Mouse (Mus musculus) midbrain, embryonic 10.5 days (tissue): ENCODE measurements around the gene Plin1. TPM values are rescaled to one million over a fixed set of nuclear protein-coding genes. Genes with fewer than 3 reads are reported as not detected.
A peak's percentile ranks its signal among the peaks of the same experiment; 100 is the strongest.

Experiments used
- DNase-seq: peaks from one replicate; pipeline ENCODE4 v3.0.0-alpha.2; 2017; ENCODE audit warnings: low spot score
- H3K27ac ChIP-seq: fragments of 300-500 bp; sonication (generic); replicated peaks from 2 replicates; pipeline ENCODE4 v1.5.1; 2016; ENCODE audit warnings: mild to moderate bottlenecking
- H3K27me3 ChIP-seq: fragments of 300-500 bp; sonication (generic); 2 replicates; pipeline ENCODE4 v1.6.1; 2016; ENCODE audit warnings: low read depth, mild to moderate bottlenecking; ENCODE audit not compliant: poor library complexity, severe bottlenecking
- H3K36me3 ChIP-seq: fragments of 300-500 bp; sonication (generic); 2 replicates; pipeline ENCODE4 v1.6.1; 2016; ENCODE audit warnings: mild to moderate bottlenecking, moderate library complexity
- H3K4me1 ChIP-seq: fragments of 300-500 bp; sonication (generic); 2 replicates; pipeline ENCODE4 v1.6.1; 2016
- H3K4me3 ChIP-seq: fragments of 300-500 bp; sonication (generic); 2 replicates; pipeline ENCODE4 v1.5.1; 2016; ENCODE audit warnings: mild to moderate bottlenecking, moderate library complexity
- H3K9me3 ChIP-seq: fragments of 300-500 bp; sonication (generic); replicated peaks from 2 replicates; pipeline ENCODE4 v1.6.1; 2016; ENCODE audit warnings: mild to moderate bottlenecking
- WGBS: fragments of 180-500 bp; shearing (Covaris S2); methylation state at CpG from one replicate; pipeline ENCODE4 v1.1.7; 2016; 5-methylcytosine and 5-hydroxymethylcytosine counted together
- polyA plus RNA-seq: library from polyadenylated mRNA; unstranded; fragments of >200 nt; fragmentation: Nextera tagmentation; extraction: Ambion mirVana; gene quantifications from 2 replicates; pipeline ENCODE4 v1.2.1, GENCODE M21; 2016

Gene Plin1
- 0.04 and 0.10 TPM in 2 replicates for polyA plus RNA-seq

DNA sequence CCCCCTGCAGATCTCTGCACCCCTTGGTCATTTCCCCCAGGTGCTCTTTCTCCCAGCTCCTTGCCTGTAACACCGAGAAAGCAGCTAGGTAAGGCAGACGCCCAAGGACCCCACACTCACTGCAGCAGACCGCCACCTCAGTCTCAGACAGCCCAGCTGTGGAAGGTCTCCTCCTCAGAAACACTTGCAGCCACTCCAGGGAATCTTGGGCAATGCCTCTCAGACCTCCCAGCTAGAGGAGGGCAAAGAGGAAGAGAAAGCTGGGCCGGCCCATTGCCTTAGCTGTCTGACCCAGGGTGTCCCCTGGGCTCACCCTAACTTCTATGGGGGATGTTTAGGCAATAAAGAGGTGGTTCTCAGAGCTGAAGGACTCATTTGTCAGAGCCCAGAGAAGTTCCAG lies at the start of gene Plin1:
Plin1 (minus strand) TSS at position 282 of the 400 bp plus-strand sequence.
- Histone ChIP-seq H3K4me1 (0 out of 2 replicates have a peak, but pooled peaks cover 2% of the 10 kb centered on the region), H3K4me3 (no peak within 1 kb of the TSS), H3K27me3 (peaks cover 24% of the 10 kb centered on the region), H3K9me3 (no peaks in the 10 kb centered on the region), H3K27ac (no peak within 1 kb of the TSS), H3K36me3 (peaks cover 18% of the 10 kb centered on the region)
- WGBS, result 62% methylated on average over 4 of the region's 4 CpGs
- DNase-seq, result no peak

DNA sequence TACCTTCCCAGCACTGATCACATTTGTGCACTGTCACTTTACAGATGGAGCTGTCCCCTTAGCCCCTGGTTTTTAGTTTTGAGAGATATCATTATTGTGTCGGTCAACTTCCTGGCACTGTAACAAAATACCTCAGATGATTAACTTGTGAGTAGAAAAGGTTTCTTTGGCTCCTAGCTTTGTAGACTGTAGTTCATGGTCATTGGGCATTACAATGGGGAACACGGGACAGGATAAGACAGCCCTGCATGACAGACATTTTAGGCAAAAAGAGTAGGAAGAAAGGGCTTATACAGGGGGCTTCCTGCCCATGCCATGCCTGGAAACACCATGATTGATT lies 49.8 kb upstream of the Plin1 start:
- H3K27ac ChIP-seq, result no peak overlapping the region
- H3K9me3 ChIP-seq, result no peaks in the 10 kb centered on the region
- H3K4me1 ChIP-seq, result peaks cover 15% of the 10 kb centered on the region
- no peaks in the 10 kb centered on the region for H3K36me3 ChIP-seq
- H3K27me3 ChIP-seq, result peaks cover 16% of the 10 kb centered on the region
- WGBS, result 86% methylated on average over 2 of the region's 2 CpGs
- no peak for DNase-seq
- no peak overlapping the region for H3K4me3 ChIP-seq

DNA sequence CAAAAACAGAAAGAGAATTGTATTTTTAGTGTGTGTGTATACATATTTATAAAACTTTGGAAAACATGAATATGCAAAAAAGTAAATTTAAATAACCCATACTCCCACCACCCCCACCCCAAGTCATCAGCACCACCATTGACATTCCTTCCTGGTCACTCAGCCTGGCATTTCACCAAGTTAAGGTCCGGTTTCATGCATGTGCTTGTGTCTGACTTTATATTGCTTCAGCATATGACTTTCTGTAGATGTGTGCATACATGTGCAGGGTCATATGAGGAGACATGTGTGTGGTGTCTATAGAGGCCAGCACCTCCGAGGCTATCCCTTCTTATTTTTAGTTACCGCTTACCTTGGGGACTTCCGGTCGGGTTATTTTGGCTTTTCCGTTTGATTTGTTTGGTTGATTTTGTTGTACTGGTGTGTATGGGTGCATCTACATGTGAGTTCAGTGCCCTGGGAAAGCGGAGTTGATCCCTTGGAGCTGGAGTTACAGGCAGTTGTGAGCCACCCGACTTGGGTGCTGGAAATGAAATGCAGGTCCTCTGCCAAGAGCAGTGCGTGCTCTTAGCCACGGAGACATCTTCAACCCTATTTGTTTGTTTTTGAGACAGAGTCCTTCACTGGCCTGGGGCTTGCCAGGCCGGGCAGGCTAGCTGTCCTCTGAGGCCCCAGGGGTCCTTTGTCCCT lies 49.3 kb upstream of the Plin1 start:
- no peak for DNase-seq
- no peak overlapping the region for H3K4me3 ChIP-seq

DNA sequence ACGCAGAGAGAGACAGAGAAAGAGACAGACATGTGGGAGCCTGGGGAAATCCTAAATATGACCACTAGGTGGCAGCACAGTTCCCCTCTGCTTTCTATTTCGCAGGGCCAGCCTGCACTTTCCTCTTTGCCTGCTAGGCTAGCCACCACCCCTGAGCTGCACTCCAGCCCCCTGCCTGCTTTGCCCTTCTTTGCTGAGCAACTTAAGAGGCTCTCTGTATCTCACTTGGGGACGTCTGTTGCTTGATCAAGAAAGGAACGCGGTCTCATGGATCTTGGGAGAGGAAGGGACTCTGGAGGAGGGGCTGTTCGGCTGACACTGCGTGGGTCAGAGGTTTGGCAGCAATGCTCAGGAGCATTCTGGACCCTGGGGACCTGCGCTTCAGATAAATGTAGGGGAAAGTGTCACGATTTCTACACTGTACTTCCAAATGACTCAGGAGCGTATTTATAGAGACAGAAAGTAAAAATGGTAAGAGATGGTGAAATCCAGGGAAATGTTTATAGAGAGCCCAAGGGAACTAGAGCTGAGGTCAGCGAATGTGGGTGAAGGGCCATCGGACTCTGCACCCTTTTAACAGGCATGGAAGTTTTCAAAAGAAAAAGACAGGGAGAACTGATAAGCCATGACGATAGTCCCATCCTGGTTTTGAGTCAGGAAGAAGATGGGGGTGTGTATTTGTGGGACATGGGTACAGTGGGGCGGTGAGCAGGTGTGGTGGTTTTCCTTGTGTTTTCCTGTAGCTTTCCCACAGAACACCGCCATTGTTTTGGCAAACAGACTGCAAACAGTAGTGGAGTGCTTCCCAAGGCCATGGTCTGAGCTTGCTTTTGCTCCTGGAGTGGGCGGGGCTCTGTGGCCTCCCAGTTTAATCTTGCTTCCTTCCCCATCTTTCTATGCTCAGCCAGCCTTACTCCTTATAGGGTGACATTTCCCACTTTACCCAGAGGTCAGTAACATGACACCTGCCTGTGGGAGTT lies 48.2 kb upstream of the Plin1 start:
- Histone ChIP-seq H3K36me3 (no peaks in the 10 kb centered on the region), H3K4me3 (peak overlapping the region; percentile 39), H3K4me1 (peaks cover 13% of the 10 kb centered on the region), H3K27me3 (peaks cover 8% of the 10 kb centered on the region; the same call in 1 of the 2 replicates), H3K27ac (no peak overlapping the region), H3K9me3 (no peaks in the 10 kb centered on the region)
- WGBS, result 31% methylated on average over 16 of the region's 16 CpGs
- DNase-seq, result peak; percentile 75

More for the DNA sequence above, 49.3 kb upstream of the Plin1 start:
- no peaks in the 10 kb centered on the region for H3K36me3 ChIP-seq
- peaks cover 15% of the 10 kb centered on the region for H3K4me1 ChIP-seq
- 78% methylated on average over 11 of the region's 11 CpGs for WGBS
- H3K27me3 ChIP-seq, result peaks cover 11% of the 10 kb centered on the region; the same call in 1 of the 2 replicates
- no peak overlapping the region for H3K27ac ChIP-seq
- H3K9me3 ChIP-seq, result no peaks in the 10 kb centered on the region

DNA sequence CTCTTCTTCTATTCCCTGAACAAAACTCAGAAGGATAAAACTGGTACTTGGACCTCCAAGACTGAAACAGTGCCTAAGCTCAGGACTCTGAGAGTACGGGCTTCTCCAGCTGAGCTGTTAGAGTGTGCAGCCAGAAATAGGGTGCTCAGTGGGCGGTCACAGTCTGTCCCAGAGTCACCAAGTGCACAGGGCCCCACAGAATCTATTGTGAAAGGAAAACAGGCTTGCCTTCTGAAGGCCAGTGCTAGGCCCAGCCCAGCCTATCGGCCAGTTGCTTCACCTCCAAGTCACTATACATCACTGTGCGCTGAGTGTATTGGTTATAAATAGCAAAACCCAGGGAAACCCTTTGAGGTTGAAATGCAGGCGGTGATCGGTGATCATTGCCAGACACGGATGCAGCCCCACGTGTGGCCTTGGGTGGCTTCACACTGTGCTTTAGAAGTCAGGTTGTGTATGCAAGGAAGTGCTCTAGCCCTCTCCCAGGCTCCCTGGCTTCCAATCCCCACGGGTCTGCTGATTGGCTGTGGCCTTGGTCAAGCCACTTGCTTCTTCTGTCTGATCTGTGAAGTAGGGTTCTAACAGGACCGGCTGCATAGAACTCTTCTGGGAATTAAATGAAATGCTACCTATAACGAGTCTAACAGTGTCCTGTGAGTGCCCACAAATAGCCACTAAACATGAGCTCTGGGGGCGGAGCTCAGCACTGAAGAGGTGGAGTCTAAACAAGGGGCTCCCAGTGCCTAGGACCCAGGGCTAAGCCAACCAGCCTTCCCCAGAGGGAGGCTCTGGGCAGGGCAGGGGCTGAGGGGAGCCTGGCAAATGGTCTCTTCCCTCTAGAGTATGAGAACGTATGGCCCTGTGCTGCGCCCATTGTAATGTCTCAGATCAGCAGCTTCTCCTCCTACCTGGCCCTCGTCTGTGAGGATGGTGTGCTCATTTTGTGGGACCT lies 39.1 kb upstream of the Plin1 start:
- no peak for DNase-seq
- whole genome bisulfite sequencing, result 48% methylated on average over 15 of the region's 15 CpGs

DNA sequence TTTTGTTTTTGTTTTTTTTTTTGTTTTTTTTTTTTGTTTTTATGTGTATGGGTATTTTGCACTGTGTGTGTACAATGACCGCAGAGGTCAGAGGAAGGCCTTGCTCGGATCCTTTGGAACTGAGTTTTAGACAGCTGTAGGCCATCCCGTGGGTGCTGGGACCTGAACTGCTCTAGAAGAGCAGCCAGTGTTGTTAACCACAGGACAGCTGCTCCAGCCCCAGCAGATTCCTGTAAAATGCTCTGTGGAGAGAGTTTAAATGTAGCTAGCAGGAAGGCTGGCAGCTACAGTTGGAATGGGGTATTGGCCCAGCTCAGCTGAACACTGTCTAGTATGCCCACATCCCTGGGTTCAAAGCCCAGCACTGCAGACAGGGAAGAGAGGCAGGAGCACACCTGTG lies 37.0 kb upstream of the Plin1 start:
- Histone ChIP-seq H3K27me3 (no peaks in the 10 kb centered on the region), H3K4me1 (peaks cover 7% of the 10 kb centered on the region), H3K4me3 (no peak overlapping the region), H3K9me3 (no peaks in the 10 kb centered on the region), H3K36me3 (no peaks in the 10 kb centered on the region), H3K27ac (no peak overlapping the region)
- DNase-seq, result no peak
- 80% methylated on average over 3 of the region's 3 CpGs for WGBS

More for the DNA sequence above, 39.1 kb upstream of the Plin1 start:
- H3K4me1 ChIP-seq, result peaks cover 7% of the 10 kb centered on the region
- H3K9me3 ChIP-seq, result no peaks in the 10 kb centered on the region
- H3K27ac ChIP-seq, result no peak overlapping the region
- H3K4me3 ChIP-seq, result no peak overlapping the region
- H3K36me3 ChIP-seq, result no peaks in the 10 kb centered on the region
- H3K27me3 ChIP-seq, result no peaks in the 10 kb centered on the region; the same call in 1 of the 2 replicates

DNA sequence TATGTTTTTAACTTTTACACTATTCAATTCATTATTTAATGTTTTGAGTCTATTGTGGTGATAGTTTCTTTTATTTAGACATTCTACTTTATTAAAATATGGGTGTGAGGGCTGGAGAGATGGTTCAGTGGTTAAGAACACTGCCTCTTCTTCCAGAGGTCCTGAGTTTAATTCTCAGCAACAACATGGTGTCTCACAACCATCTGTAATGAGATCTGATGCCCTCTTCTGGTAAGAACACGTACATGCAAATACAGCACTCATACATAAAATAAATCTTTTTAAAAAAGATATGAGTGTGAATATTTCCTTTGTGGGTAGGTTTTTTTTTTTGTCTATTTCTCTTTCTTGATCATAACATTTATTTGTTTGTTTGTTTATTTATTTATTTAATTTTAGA lies 33.3 kb upstream of the Plin1 start:
- DNase-seq, result no peak

DNA sequence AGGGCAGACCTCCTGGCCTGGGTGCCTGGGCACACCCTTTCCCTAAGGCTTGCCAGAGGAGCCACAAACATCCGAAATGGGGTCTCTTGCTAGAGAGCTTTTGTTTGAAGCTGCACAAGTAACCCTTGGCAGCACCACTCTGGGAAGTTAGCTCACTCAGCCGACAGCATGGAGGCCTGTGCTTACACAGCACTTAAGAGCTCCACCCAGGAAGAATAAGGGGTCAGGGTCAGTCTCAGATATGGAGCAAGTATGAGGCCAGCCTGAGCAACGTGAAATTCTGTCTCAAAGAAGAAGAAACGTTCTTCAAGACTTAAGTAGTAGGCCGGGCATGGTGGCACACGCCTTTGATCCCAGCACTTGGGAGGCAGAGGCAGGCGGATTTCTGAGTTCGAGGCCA lies 29.4 kb upstream of the Plin1 start:
- Histone ChIP-seq H3K4me1 (no peaks in the 10 kb centered on the region), H3K36me3 (no peaks in the 10 kb centered on the region), H3K4me3 (no peak overlapping the region), H3K27me3 (no peaks in the 10 kb centered on the region), H3K27ac (no peak overlapping the region), H3K9me3 (no peaks in the 10 kb centered on the region)
- no peak for DNase-seq
- WGBS, result 84% methylated on average over 8 of the region's 8 CpGs

More for the DNA sequence above, 33.3 kb upstream of the Plin1 start:
- Histone ChIP-seq H3K4me1 (no peaks in the 10 kb centered on the region), H3K9me3 (no peaks in the 10 kb centered on the region), H3K36me3 (no peaks in the 10 kb centered on the region), H3K4me3 (no peak overlapping the region), H3K27me3 (no peaks in the 10 kb centered on the region), H3K27ac (no peak overlapping the region)
- 56% methylated on average over 1 of the region's 1 CpGs for WGBS

DNA sequence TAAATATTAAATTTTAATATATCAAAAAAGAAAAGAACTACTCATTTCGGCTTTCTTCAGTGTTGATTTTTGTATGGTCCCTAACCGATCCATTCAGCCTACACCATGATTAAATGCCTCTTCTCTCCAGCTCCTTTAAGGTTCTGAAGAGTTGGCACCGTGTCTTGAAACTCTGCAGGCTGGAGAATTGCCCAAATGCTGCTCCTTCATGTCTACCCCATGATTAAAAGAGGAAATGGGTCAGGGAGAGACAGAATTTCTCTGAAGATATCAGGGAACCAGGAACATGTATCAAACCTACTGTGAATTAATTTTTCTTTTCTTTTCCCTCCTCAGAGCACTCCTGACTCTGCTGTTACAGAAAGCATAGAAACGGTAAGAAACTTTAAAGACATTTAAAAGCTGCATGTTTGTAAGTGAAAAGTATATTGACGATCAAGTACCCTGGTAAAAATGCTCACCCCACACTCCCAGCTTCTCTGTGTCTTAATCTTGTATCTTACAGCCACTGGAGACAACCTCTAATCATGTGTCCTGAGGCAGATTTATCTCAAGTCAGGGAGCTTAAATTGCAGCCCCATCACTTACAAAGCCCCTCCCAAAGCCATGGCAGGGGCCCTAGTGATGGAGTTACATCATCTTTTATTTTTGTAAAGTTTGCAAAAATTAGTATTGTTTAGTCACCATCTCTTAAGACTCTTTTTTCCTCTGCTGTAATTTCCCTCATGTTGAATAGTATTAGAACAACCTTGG lies 28.6 kb upstream of the Plin1 start:
- no peak for DNase-seq
- H3K4me3 ChIP-seq, result no peak overlapping the region
- H3K4me1 ChIP-seq, result no peaks in the 10 kb centered on the region
- no peaks in the 10 kb centered on the region for H3K9me3 ChIP-seq
- H3K36me3 ChIP-seq, result no peaks in the 10 kb centered on the region
- WGBS, result 88% methylated on average over 5 of the region's 5 CpGs
- H3K27me3 ChIP-seq, result no peaks in the 10 kb centered on the region
- H3K27ac ChIP-seq, result no peak overlapping the region

DNA sequence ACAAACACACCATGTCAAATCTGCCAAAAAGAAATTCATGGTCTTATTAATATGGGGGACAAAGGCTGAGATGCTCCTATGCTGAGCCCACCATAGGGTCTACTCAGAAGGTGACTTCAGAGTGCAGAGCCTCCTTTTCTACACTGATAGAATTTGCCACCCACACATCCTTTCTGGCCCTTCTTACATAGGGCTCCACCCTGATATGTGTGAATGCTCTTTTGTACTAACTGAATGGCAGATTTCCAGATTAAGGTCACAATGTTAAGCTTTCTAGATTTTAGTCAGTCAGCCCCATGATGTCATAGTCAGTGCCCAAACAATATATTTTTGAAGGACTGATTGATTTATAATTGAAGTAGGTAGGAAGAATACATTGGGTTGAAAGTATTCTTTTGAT lies 27.1 kb upstream of the Plin1 start:
- Histone ChIP-seq H3K27me3 (no peaks in the 10 kb centered on the region), H3K4me1 (no peaks in the 10 kb centered on the region), H3K4me3 (no peak overlapping the region), H3K36me3 (no peaks in the 10 kb centered on the region), H3K27ac (no peak overlapping the region), H3K9me3 (no peaks in the 10 kb centered on the region)
- DNase-seq, result no peak

DNA sequence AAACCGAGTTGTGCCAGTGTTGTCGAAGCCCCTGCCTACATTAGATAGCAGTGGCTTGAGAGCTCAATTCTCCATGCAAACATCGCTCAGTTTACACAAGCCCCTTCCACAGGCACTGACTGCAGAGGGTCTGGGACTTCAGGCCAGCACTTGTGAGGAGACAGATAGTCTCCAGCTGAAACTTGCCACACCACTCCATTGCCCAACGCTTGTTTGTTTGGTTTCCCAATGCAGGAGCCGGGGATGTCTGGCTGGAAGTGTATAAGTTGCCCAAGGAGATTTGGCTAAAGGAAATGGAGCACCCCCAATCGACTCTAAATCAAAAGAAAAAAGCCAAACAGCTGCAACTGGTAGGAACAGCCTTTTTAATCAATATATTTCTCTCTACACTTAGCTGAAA lies 25.5 kb upstream of the Plin1 start:
- H3K9me3 ChIP-seq, result no peaks in the 10 kb centered on the region
- H3K36me3 ChIP-seq, result no peaks in the 10 kb centered on the region
- no peak for DNase-seq
- H3K27ac ChIP-seq, result no peak overlapping the region
- H3K4me3 ChIP-seq, result no peak overlapping the region
- H3K27me3 ChIP-seq, result no peaks in the 10 kb centered on the region
- H3K4me1 ChIP-seq, result no peaks in the 10 kb centered on the region
- WGBS, result 75% methylated on average over 6 of the region's 6 CpGs

DNA sequence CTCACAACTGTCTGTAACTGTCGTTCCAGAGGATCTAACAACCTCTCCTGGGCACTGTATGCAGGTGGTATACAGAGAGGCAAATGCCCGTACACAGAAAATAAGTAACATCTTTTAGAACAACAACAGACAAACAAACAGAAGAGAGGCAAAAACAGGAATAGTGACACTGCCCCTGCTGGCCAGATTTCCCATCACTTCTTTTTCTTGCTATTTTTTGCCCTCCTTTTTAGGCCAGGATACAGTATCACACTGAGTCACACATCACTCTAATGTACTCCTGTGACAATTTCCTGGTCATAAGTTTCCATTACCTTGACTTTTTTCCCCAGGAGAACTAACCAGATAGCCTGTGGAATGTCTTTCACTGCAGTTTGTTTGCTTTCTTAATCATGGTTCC lies 23.6 kb upstream of the Plin1 start:
- 47% methylated on average over 2 of the region's 2 CpGs for WGBS
- DNase-seq, result no peak

More for the DNA sequence above, 23.6 kb upstream of the Plin1 start:
- Histone ChIP-seq H3K9me3 (no peaks in the 10 kb centered on the region), H3K4me1 (no peaks in the 10 kb centered on the region), H3K27me3 (no peaks in the 10 kb centered on the region), H3K27ac (no peak overlapping the region), H3K36me3 (no peaks in the 10 kb centered on the region), H3K4me3 (no peak overlapping the region)
